Mouse (Mus musculus): ENCODE measurements around the gene Polr2g. TPM values are rescaled to one million over a fixed set of nuclear protein-coding genes. Genes with fewer than 3 reads are reported as not detected.
"Not testable (repeated sequence)": the region's sequence is repeated elsewhere in the genome, so short reads cannot be mapped to it uniquely, and the experiment has no call there.

The Polr2g gene
- 105 and 110 TPM in 2 replicates for polyA plus RNA-seq (2015; fragmentation: Nextera tagmentation; extraction: Ambion mirVana)

GRCm38 (mm10) chr19:8798264-8798946 lies at the start of gene Polr2g:
Gene Polr2g (minus strand): TSS chr19:8798577.
- peak within 1 kb of the TSS; percentile 79 for H3K4me2 ChIP-seq
- ATAC-seq (ENCODE audit: low read depth) (peak; percentile 60), DNase-seq (peak; percentile 79)
- H3K9me3 ChIP-seq (replicated peaks) = no peaks in the 10 kb centered on the region
- peaks cover 45% of the 10 kb centered on the region for H3K4me1 ChIP-seq (replicated peaks)
- peak within 1 kb of the TSS; percentile 79 for H3K9ac ChIP-seq
- H3K27me3 ChIP-seq = no peaks in the 10 kb centered on the region
- 1% methylated on average over 25 of the region's 25 CpGs for WGBS (ENCODE audit: insufficient replicate concordance)
- peak within 1 kb of the TSS; percentile 73 for H3K4me3 ChIP-seq (replicated peaks)
- H3K27ac ChIP-seq = peak within 1 kb of the TSS; percentile 60
- peaks cover 25% of the 10 kb centered on the region for H3K36me3 ChIP-seq

- H3K9ac ChIP-seq = no peak overlapping the region
- H3K27me3 ChIP-seq = no peaks in the 10 kb centered on the region
- peaks cover 22% of the 10 kb centered on the region for H3K4me1 ChIP-seq (replicated peaks)
- no peak overlapping the region for H3K4me3 ChIP-seq (replicated peaks)
- DNase-seq = peak; percentile 48
- peaks cover 41% of the 10 kb centered on the region for H3K36me3 ChIP-seq
- H3K9me3 ChIP-seq (replicated peaks) = no peaks in the 10 kb centered on the region
- no peak for ATAC-seq (ENCODE audit: low read depth)
- no peak overlapping the region for H3K27ac ChIP-seq
- H3K4me2 ChIP-seq = no peak overlapping the region
- 57% methylated on average over 5 of the region's 5 CpGs for WGBS (ENCODE audit: insufficient replicate concordance)
Measured at GRCm38 (mm10) chr19:8844371-8845129, 46.2 kb upstream of the Polr2g start.

- Histone ChIP-seq H3K9ac (no peak overlapping the region), H3K9me3 (replicated peaks) (no peaks in the 10 kb centered on the region), H3K36me3 (peaks cover 34% of the 10 kb centered on the region), H3K4me3 (replicated peaks) (no peak overlapping the region), H3K27ac (no peak overlapping the region), H3K4me1 (replicated peaks) (peaks cover 38% of the 10 kb centered on the region), H3K27me3 (no peaks in the 10 kb centered on the region), H3K4me2 (no peak overlapping the region)
- no peak for DNase-seq
- ATAC-seq (ENCODE audit: low read depth) = no peak
- WGBS (ENCODE audit: insufficient replicate concordance) = 70% methylated on average over 6 of the region's 6 CpGs
Measured at GRCm38 (mm10) chr19:8842961-8843360, 44.6 kb upstream of the Polr2g start.

- peak overlapping the region; percentile 85 for H3K4me2 ChIP-seq
- ATAC-seq (ENCODE audit: low read depth) (no peak), DNase-seq (no peak)
- peaks cover 19% of the 10 kb centered on the region for H3K36me3 ChIP-seq
- peak overlapping the region; percentile 69 for H3K4me3 ChIP-seq (replicated peaks)
- peaks cover 49% of the 10 kb centered on the region for H3K4me1 ChIP-seq (replicated peaks)
- no peaks in the 10 kb centered on the region for H3K27me3 ChIP-seq
- H3K27ac ChIP-seq = peak overlapping the region; percentile 67
- 77% methylated on average over 7 of the region's 7 CpGs for WGBS (ENCODE audit: insufficient replicate concordance)
- no peaks in the 10 kb centered on the region for H3K9me3 ChIP-seq (replicated peaks)
- peak overlapping the region; percentile 84 for H3K9ac ChIP-seq
Measured at GRCm38 (mm10) chr19:8841012-8841411, 42.6 kb upstream of the Polr2g start.

GRCm38 (mm10) chr19:8839908-8840791 lies 41.8 kb upstream of the Polr2g start:
- peak overlapping the region; percentile 84 for H3K9ac ChIP-seq
- H3K4me1 ChIP-seq (replicated peaks) = peaks cover 49% of the 10 kb centered on the region
- no peaks in the 10 kb centered on the region for H3K9me3 ChIP-seq (replicated peaks)
- peak overlapping the region; percentile 69 for H3K4me3 ChIP-seq (replicated peaks)
- H3K4me2 ChIP-seq = peak overlapping the region; percentile 85
- DNase-seq = peak; percentile 72
- peak; percentile 78 for ATAC-seq (ENCODE audit: low read depth)
- peak overlapping the region; percentile 67 for H3K27ac ChIP-seq
- 25% methylated on average over 29 of the region's 29 CpGs for WGBS (ENCODE audit: insufficient replicate concordance)
- H3K27me3 ChIP-seq = no peaks in the 10 kb centered on the region
- peaks cover 17% of the 10 kb centered on the region for H3K36me3 ChIP-seq

GRCm38 (mm10) chr19:8839103-8839907 lies 40.9 kb upstream of the Polr2g start, which contains the start of gene Gng3:
Gene Gng3 (minus strand): TSS chr19:8839194.
- peak within 1 kb of the TSS; percentile 93 for H3K27ac ChIP-seq
- no peaks in the 10 kb centered on the region for H3K27me3 ChIP-seq
- H3K9me3 ChIP-seq (replicated peaks) = no peaks in the 10 kb centered on the region
- peaks cover 23% of the 10 kb centered on the region for H3K36me3 ChIP-seq
- 72% methylated on average over 11 of the region's 11 CpGs for WGBS (ENCODE audit: insufficient replicate concordance)
- H3K4me1 ChIP-seq (replicated peaks) = peaks cover 46% of the 10 kb centered on the region
- peak within 1 kb of the TSS; percentile 91 for H3K4me2 ChIP-seq
- H3K4me3 ChIP-seq (replicated peaks) = peak within 1 kb of the TSS; percentile 75
- ATAC-seq (ENCODE audit: low read depth) (no peak), DNase-seq (no peak)
- peak within 1 kb of the TSS; percentile 87 for H3K9ac ChIP-seq

- Histone ChIP-seq H3K27me3 (no peaks in the 10 kb centered on the region), H3K4me1 (replicated peaks) (peaks cover 46% of the 10 kb centered on the region), H3K27ac (peak overlapping the region; percentile 93), H3K4me3 (replicated peaks) (peak overlapping the region; percentile 75), H3K9me3 (replicated peaks) (no peaks in the 10 kb centered on the region), H3K36me3 (peaks cover 34% of the 10 kb centered on the region), H3K9ac (peak overlapping the region; percentile 87), H3K4me2 (peak overlapping the region; percentile 91)
- DNase-seq (no peak), ATAC-seq (ENCODE audit: low read depth) (0 out of 2 replicates have a peak, but pooled peaks have one; percentile 5)
- 25% methylated on average over 15 of the region's 15 CpGs for WGBS (ENCODE audit: insufficient replicate concordance)
Measured at GRCm38 (mm10) chr19:8838041-8838730, 39.8 kb upstream of the Polr2g start.

- peak within 1 kb of the TSS; percentile 93 for H3K27ac ChIP-seq
- H3K27me3 ChIP-seq = no peaks in the 10 kb centered on the region
- H3K9me3 ChIP-seq (replicated peaks) = no peaks in the 10 kb centered on the region
- H3K4me2 ChIP-seq = peak within 1 kb of the TSS; percentile 91
- peaks cover 42% of the 10 kb centered on the region for H3K36me3 ChIP-seq
- peaks cover 46% of the 10 kb centered on the region for H3K4me1 ChIP-seq (replicated peaks)
- DNase-seq (peak; percentile 75), ATAC-seq (ENCODE audit: low read depth) (peak; percentile 73)
- under 1% methylated on average over 38 of the region's 38 CpGs for WGBS (ENCODE audit: insufficient replicate concordance)
- H3K4me3 ChIP-seq (replicated peaks) = peak within 1 kb of the TSS; percentile 75
- H3K9ac ChIP-seq = peak within 1 kb of the TSS; percentile 87
Measured at GRCm38 (mm10) chr19:8837251-8837791, 38.9 kb upstream of the Polr2g start, which contains the start of gene Bscl2. Gene Bscl2 (plus strand): TSS chr19:8837467.

GRCm38 (mm10) chr19:8836327-8836726 lies 38.0 kb upstream of the Polr2g start:
- not testable (repeated sequence) for H3K9me3 ChIP-seq (replicated peaks); H3K27me3 ChIP-seq; DNase-seq; H3K4me3 ChIP-seq (replicated peaks); H3K9ac ChIP-seq; ATAC-seq (ENCODE audit: low read depth); H3K4me2 ChIP-seq
- 91% methylated on average over 10 of the region's 10 CpGs for WGBS (ENCODE audit: insufficient replicate concordance)
- peaks cover 50% of the 10 kb centered on the region for H3K36me3 ChIP-seq
- peaks cover 44% of the 10 kb centered on the region for H3K4me1 ChIP-seq (replicated peaks)
- H3K27ac ChIP-seq = peak overlapping the region; percentile 93

Data from liver, embryonic 13.5 days (tissue).